Mouse (Mus musculus) thymus, adult 18-20 months (tissue): ENCODE results near the gene Vmn2r116.
"Not testable (repeated sequence)": the region's sequence is repeated elsewhere in the genome, so short reads cannot be mapped to it uniquely, and the experiment has no call there.

ENCODE experiments used
- DNase-seq, 2 experiments: peaks; one replicate each; pipeline ENCODE4 v3.0.0; 2022; ENCODE audit warnings: mixed read lengths in 2 of 2

The Vmn2r116 gene

DNA sequence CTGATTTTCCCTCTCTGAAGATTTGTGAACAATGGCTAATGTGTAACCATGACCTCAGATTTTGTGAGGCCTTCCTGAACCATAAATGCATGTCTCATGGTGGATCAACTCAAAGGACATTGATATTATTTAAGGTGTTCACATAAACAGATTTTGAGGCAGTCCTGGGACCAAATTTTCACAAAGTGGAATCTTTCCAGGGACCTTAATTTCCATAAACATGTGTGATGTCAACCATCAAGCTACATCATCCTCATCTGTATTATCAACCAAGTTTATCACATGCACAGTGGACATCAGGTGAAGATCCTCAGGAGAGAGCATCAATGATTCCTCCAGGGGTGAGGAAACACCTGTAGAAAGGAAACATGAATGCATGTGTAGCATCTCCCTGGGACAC lies at the start of gene Vmn2r116:
Gene Vmn2r116, plus strand, starts transcription at position 301 of the 400 bp plus-strand sequence.
- not testable (repeated sequence) for DNase-seq

DNA sequence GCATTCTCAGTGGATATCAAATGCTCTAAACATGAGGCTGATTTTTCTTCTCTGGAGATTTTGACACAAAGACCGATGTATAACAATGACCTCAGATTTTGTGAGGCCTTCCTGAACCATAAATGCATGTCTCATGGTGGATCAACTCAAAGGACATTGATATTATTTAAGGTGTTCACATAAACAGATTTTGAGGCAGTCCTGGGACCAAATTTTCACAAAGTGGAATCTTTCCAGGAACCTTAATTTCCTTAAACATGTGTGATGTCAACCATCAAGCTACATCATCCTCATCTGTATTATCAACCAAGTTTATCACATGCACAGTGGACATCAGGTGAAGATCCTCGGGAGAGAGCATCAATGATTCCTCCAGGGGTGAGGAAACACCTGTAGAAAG lies 41.0 kb upstream of the Vmn2r116 start, which contains the start of gene Vmn2r115:
Gene Vmn2r115, plus strand, starts transcription at position 301 of the 400 bp plus-strand sequence.
- not testable (repeated sequence) for DNase-seq

DNA sequence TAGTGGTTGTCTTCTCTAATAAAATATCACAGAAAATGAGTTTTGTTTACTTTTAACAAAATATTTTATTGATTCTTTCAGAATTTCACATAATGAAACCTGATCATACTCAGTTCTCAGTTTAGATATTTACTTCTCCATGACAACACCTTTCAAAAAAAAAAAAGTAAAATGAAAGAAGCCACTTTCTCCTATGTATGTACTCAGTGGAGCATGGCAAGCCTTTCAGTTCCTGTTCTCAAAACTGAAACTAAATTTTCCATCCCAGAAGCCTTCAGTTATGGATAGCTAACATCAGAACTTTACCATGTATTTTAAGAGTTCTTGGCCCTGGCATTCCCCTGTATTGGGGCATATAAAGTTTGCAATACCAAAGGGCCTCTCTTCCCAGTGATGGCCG lies 32.8 kb upstream of the Vmn2r116 start:
- DNase-seq: no peak

DNA sequence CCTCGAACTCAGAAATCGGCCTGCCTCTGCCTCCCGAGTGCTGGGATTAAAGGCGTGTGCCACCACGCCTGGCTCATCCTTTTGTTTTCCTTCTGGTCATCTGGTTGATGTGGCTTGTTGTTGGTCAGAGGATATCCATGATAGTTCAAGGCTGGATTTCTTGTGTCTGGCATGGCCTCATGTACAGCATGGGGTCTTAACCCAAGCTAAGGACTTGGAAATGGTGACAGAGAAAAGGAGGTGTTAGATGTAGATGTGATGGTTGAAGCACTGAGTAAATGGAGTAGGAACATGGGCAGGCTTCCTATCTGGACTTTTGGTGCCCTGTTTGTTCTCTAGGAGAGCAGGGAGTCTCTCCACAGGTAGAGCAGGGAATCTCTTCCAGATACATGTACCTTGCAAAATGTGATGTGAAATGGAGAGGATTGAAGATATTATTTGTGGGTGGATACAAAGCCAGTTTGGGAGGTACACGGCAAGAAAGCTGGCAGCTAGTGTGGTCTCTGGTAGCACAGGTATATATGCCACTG lies 48.8 kb downstream of the Vmn2r116 start:
- no peak for DNase-seq
